Mouse (Mus musculus): ENCODE data around the gene Rhot2. TPM values are rescaled to one million over a fixed set of nuclear protein-coding genes. Genes with fewer than 3 reads are reported as not detected.
"Not testable (repeated sequence)": the region's sequence is repeated elsewhere in the genome, so short reads cannot be mapped to it uniquely, and the experiment has no call there.

Gene Rhot2
- polyA plus RNA-seq, 1 experiment from 2014 or later = 8.7 TPM

DNA sequence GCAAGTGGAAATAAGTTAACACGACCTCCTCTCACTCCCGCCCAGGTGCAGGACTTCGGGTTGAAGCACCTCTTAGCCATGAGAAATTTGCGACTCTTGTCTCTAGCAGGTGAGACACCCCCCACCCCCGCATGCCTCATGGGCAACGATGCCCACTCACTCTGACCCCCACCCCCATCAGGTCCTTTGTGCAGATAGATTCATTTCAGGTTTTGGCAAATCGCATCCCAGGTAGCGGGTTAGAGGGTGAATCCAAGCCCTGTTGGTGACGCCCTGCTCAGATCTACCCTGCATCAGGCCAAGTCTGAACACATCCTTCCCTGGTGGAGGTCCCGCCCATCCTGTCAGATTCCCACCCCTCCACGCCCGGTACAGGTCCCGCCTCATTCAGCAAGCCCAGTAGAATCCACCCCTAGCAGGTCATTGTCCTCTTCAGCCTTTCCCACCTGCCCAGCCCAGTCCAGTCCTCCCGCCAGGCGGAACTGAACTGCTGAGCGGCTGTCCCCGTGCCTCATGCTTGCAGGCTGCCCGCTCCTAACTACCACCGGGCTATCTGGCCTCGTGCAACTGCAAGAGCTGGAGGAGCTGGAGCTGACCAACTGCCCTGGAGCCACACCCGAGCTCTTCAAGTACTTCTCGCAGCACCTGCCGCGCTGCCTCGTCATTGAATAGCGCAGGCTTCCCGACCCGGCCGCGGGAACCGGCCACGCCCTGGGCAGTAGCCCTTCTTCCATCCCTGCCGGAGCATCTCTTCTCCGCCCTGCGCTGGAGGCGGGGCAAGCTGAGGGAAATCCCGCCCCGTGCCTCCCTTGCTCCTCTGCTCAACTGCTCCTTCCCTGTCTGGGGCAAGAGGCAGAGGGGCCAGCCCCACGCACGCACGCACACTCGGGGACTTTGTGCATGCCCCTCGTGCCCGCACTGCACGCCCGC is 25.5 kb downstream of the Rhot2 start:
- H3K36me3 ChIP-seq (ENCODE audit: control insufficient read depth, insufficient read depth, low read length) = no peaks in the 10 kb centered on the region
- H3K4me3 ChIP-seq (ENCODE audit: low read depth, low read length) = no peak overlapping the region
- H3K4me1 ChIP-seq (ENCODE audit: control insufficient read depth, insufficient read depth, low read length) = peaks cover 11% of the 10 kb centered on the region
- peak overlapping the region; percentile 31 for H3K4me2 ChIP-seq
- DNase-seq (ENCODE audit: low spot score, missing footprints) (no peak), ATAC-seq (ENCODE audit: low FRiP score) (no peak; the same call in 1 of the 2 replicates)
- WGBS = 8% methylated on average over 46 of the region's 46 CpGs
- H3K27ac ChIP-seq (ENCODE audit: low read depth, low read length) = no peak overlapping the region
- H3K9me3 ChIP-seq (ENCODE audit: control insufficient read depth, low read length) = no peaks in the 10 kb centered on the region
- H3K27me3 ChIP-seq (ENCODE audit: control insufficient read depth, insufficient read depth, low read length) = peaks cover 25% of the 10 kb centered on the region
- H3K9ac ChIP-seq (ENCODE audit: low read length) = peak overlapping the region; percentile 36; the same call in 1 of the 2 replicates

DNA sequence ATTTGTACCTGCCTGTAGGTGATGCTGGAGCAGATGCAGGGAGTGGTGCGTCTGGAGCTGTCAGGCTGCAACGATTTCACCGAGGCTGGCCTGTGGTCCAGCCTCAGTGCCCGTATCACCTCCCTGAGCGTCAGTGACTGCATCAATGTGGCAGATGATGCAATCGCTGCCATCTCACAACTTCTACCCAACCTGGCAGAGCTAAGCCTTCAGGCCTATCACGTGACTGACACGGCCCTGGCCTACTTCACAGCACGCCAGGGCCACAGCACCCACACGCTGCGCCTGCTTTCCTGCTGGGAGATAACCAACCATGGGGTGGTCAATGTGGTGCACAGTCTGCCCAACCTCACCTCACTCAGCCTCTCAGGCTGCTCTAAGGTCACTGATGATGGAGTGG is 27.0 kb downstream of the Rhot2 start:
- WGBS = 85% methylated on average over 11 of the region's 11 CpGs
- ATAC-seq (ENCODE audit: low FRiP score) (no peak), DNase-seq (ENCODE audit: low spot score, missing footprints) (no peak)
- Histone ChIP-seq H3K27ac (ENCODE audit: low read depth, low read length) (no peak overlapping the region), H3K4me2 (no peak overlapping the region), H3K4me3 (ENCODE audit: low read depth, low read length) (no peak overlapping the region), H3K9ac (ENCODE audit: low read length) (no peak overlapping the region), H3K9me3 (ENCODE audit: control insufficient read depth, low read length) (no peaks in the 10 kb centered on the region), H3K36me3 (ENCODE audit: control insufficient read depth, insufficient read depth, low read length) (no peaks in the 10 kb centered on the region), H3K27me3 (ENCODE audit: control insufficient read depth, insufficient read depth, low read length) (peaks cover 28% of the 10 kb centered on the region), H3K4me1 (ENCODE audit: control insufficient read depth, insufficient read depth, low read length) (peaks cover 7% of the 10 kb centered on the region)

DNA sequence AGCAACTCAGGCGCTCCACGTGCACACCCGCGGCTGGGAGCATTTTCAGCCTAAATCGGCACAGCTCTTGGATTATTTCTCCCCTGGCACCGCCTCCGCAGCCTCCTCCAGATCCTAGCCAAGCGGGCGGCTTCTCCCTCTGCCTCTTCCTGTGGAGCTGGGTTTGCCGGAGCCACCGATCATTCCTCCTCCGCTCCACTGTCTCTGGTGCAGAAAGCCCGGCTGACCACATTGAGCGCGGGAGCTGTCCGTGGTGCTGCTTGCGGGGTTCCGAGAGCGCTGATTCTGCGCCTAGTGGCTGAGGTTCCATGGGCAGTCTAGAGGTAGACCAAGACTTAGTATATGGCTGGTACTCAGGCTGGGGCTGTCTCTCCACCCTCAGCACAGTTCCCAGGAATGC is 31.2 kb downstream of the Rhot2 start:
- no peaks in the 10 kb centered on the region for H3K36me3 ChIP-seq (ENCODE audit: control insufficient read depth, insufficient read depth, low read length)
- peaks cover 11% of the 10 kb centered on the region for H3K27me3 ChIP-seq (ENCODE audit: control insufficient read depth, insufficient read depth, low read length)
- H3K9ac ChIP-seq (ENCODE audit: low read length) = no peak overlapping the region
- WGBS = 3% methylated on average over 20 of the region's 20 CpGs
- H3K4me3 ChIP-seq (ENCODE audit: low read depth, low read length) = no peak overlapping the region
- H3K27ac ChIP-seq (ENCODE audit: low read depth, low read length) = no peak overlapping the region
- no peak for ATAC-seq (ENCODE audit: low FRiP score)
- no peak overlapping the region for H3K4me2 ChIP-seq
- H3K9me3 ChIP-seq (ENCODE audit: control insufficient read depth, low read length) = no peaks in the 10 kb centered on the region
- peak; percentile 98 for DNase-seq (ENCODE audit: low spot score, missing footprints)
- peaks cover 15% of the 10 kb centered on the region for H3K4me1 ChIP-seq (ENCODE audit: control insufficient read depth, insufficient read depth, low read length)

DNA sequence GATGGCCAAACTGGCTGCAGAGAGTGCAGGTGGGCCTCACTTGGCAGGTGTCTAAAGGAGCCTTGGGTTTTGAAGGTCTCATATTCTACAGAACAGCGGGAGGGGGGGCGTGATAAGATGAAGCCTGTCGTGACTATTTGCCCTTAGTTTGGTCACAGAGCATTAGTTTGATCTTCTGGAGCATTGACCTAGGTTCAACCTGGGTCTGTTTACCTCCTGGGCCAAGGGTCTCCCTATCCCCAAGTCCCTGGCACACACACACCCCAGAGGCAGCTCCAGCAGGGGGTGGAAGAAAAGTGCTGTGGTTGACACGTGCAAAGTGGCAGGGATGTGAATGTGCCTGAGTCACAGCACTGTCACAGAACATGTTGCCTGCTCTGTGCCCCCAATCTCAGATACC is 33.8 kb downstream of the Rhot2 start:
- DNase-seq (ENCODE audit: low spot score, missing footprints) (no peak), ATAC-seq (ENCODE audit: low FRiP score) (no peak)
- Histone ChIP-seq H3K9me3 (ENCODE audit: control insufficient read depth, low read length) (no peaks in the 10 kb centered on the region), H3K27me3 (ENCODE audit: control insufficient read depth, insufficient read depth, low read length) (peaks cover 2% of the 10 kb centered on the region; the same call in 1 of the 2 replicates), H3K9ac (ENCODE audit: low read length) (no peak overlapping the region), H3K4me3 (ENCODE audit: low read depth, low read length) (no peak overlapping the region), H3K4me1 (ENCODE audit: control insufficient read depth, insufficient read depth, low read length) (peaks cover 18% of the 10 kb centered on the region), H3K4me2 (no peak overlapping the region), H3K36me3 (ENCODE audit: control insufficient read depth, insufficient read depth, low read length) (no peaks in the 10 kb centered on the region), H3K27ac (ENCODE audit: low read depth, low read length) (no peak overlapping the region)
- 83% methylated on average over 4 of the region's 4 CpGs for WGBS

DNA sequence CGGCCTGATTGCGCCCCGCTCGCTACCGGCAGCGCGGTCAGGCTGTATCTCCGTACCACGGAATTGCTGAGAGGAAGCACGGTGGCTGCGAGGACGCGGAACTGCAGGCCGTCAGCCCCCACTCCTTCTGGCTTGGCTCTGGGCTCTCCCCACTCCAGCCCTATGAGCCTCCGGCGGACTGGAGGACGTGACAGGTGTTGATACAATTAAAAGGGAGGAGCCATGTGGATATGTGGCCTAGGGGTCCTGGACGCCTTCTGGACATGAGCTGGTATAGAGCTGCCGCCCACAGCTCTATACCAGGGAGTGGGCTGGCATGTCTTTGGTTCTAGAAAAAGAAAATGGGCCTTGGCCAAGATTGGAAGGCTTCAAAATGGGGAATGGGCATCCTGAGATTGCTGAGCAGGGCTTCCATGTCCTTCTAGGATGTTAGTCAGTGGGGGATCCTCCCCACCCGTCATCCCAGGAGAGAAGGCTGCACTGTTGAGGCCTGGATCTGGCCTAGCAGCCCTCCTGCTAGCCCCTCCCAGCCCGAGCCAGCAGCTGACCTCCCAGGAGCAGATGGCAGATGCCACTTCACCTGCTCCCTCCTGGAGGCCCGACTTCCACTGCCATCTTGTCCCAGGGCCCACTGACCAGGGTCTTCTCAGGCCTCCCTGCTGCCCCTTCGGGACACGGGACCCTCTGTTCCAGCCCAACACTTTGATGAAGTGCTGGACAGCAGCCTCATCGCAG is 34.9 kb downstream of the Rhot2 start:
- H3K27ac ChIP-seq (ENCODE audit: low read depth, low read length) = peak overlapping the region; percentile 90
- peak; percentile 79 for ATAC-seq (ENCODE audit: low FRiP score)
- H3K27me3 ChIP-seq (ENCODE audit: control insufficient read depth, insufficient read depth, low read length) = peaks cover 2% of the 10 kb centered on the region; the same call in 1 of the 2 replicates
- no peaks in the 10 kb centered on the region for H3K36me3 ChIP-seq (ENCODE audit: control insufficient read depth, insufficient read depth, low read length)
- DNase-seq (ENCODE audit: low spot score, missing footprints) = peak; percentile 95
- peak overlapping the region; percentile 89 for H3K9ac ChIP-seq (ENCODE audit: low read length)
- peak overlapping the region; percentile 80 for H3K4me2 ChIP-seq
- H3K4me1 ChIP-seq (ENCODE audit: control insufficient read depth, insufficient read depth, low read length) = peaks cover 18% of the 10 kb centered on the region
- H3K4me3 ChIP-seq (ENCODE audit: low read depth, low read length) = peak overlapping the region; percentile 83
- 8% methylated on average over 25 of the region's 25 CpGs for WGBS
- H3K9me3 ChIP-seq (ENCODE audit: control insufficient read depth, low read length) = no peaks in the 10 kb centered on the region

DNA sequence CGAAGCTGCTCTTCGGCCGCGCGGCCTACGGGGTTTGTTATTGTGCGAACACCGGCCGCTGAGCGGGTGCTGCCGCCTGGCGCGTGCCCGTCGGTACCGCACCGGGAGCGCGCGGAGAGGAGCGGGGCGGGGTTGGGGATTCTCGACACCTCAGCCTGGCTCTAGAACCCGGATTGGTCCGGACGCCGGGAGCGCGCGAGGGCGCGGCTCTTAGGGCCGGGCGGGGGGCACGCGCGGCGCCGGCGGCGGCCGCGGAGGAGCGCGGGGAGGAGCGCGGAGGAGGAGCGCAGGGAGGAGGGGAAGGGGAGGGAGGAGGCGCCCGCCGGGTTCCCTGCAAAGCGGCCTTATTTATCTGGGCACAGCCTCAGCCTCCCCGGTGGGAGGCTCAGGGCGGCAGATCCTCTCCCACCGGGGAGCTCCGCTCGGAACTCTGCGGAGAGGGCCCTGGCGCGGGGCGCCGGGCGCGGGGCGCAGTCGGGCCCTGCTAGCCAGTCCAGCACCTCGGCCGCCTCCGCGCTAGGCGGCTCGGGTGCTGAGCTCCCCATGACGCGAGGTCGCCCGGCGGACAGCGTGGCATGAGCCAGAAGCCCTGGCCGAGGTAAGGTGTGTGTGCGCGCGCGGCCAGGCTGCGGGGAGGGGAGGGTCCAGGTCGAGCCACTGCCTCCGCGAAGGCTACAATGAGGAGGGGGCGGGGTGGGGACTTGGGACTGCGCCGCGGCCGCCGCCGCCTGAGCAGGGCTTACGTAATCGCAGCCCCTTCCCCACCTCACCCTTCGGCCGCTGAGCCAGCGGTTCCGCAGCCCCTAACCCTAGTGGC is 35.7 kb downstream of the Rhot2 start, which contains the start of gene Fbxl16:
Fbxl16 (plus strand) TSS at position 297 of the 817 bp plus-strand sequence.
- Histone ChIP-seq H3K36me3 (ENCODE audit: control insufficient read depth, insufficient read depth, low read length) (no peaks in the 10 kb centered on the region), H3K9ac (ENCODE audit: low read length) (peak within 1 kb of the TSS; percentile 89), H3K27ac (ENCODE audit: low read depth, low read length) (peak within 1 kb of the TSS; percentile 90), H3K4me1 (ENCODE audit: control insufficient read depth, insufficient read depth, low read length) (peaks cover 19% of the 10 kb centered on the region), H3K27me3 (ENCODE audit: control insufficient read depth, insufficient read depth, low read length) (peaks cover 2% of the 10 kb centered on the region; the same call in 1 of the 2 replicates), H3K4me3 (ENCODE audit: low read depth, low read length) (peak within 1 kb of the TSS; percentile 83), H3K4me2 (peak within 1 kb of the TSS; percentile 80), H3K9me3 (ENCODE audit: control insufficient read depth, low read length) (no peaks in the 10 kb centered on the region)
- under 1% methylated on average over 93 of the region's 100 CpGs for WGBS
- DNase-seq (ENCODE audit: low spot score, missing footprints) (peak; percentile 99), ATAC-seq (ENCODE audit: low FRiP score) (peak; percentile 79)

DNA sequence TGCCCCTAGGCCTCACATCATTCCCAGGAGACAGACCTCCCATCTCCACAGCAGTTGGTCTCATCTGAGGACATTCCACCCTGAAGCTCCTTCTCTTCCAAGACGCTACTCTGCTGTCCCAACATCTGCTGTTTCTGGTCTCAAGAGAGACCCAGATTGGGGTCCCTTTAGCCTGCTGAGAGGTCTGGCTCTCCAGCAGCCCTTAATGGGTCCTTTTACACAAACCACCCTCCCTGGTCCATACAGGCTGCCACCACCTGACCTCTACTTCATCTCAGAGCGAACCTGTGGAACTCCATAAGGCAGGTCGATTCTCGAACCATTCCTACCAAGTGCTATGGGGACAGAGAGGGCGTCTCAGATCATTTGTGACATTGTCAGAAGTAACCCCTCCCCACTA is 36.6 kb downstream of the Rhot2 start:
- peaks cover 2% of the 10 kb centered on the region; the same call in 1 of the 2 replicates for H3K27me3 ChIP-seq (ENCODE audit: control insufficient read depth, insufficient read depth, low read length)
- peak overlapping the region; percentile 89; the same call in 1 of the 2 replicates for H3K9ac ChIP-seq (ENCODE audit: low read length)
- H3K4me1 ChIP-seq (ENCODE audit: control insufficient read depth, insufficient read depth, low read length) = peaks cover 29% of the 10 kb centered on the region
- ATAC-seq (ENCODE audit: low FRiP score) = no peak
- DNase-seq (ENCODE audit: low spot score, missing footprints) = no peak
- H3K36me3 ChIP-seq (ENCODE audit: control insufficient read depth, insufficient read depth, low read length) = no peaks in the 10 kb centered on the region
- peak overlapping the region; percentile 80 for H3K4me2 ChIP-seq
- no peaks in the 10 kb centered on the region for H3K9me3 ChIP-seq (ENCODE audit: control insufficient read depth, low read length)
- H3K4me3 ChIP-seq (ENCODE audit: low read depth, low read length) = peak overlapping the region; percentile 83; the same call in 1 of the 2 replicates
- H3K27ac ChIP-seq (ENCODE audit: low read depth, low read length) = peak overlapping the region; percentile 90
- 32% methylated on average over 5 of the region's 5 CpGs for WGBS

DNA sequence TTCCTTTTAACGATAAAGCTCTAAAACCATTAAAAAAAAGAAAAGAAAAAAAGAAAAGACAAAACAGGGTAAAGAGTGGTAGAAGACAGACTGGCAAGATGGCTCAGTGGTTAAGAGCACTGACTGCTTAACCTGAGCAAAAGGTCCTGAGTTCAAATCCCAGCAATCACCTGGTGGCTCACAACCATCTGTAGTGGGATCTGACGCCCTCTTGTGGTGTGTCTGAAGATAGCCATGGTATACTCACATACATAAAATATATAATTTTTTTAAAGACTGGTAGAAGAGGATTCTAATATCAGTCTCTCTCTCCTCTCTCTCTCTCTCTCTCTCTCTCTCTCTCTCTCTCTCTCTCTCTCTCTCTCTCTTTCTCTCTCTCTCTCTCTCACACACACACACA is 37.2 kb downstream of the Rhot2 start:
- peaks cover 33% of the 10 kb centered on the region for H3K4me1 ChIP-seq (ENCODE audit: control insufficient read depth, insufficient read depth, low read length)
- ATAC-seq (ENCODE audit: low FRiP score); H3K4me3 ChIP-seq (ENCODE audit: low read depth, low read length); H3K36me3 ChIP-seq (ENCODE audit: control insufficient read depth, insufficient read depth, low read length); H3K9ac ChIP-seq (ENCODE audit: low read length); H3K9me3 ChIP-seq (ENCODE audit: control insufficient read depth, low read length); H3K27ac ChIP-seq (ENCODE audit: low read depth, low read length); DNase-seq (ENCODE audit: low spot score, missing footprints); H3K27me3 ChIP-seq (ENCODE audit: control insufficient read depth, insufficient read depth, low read length); H3K4me2 ChIP-seq: not testable (repeated sequence)
- 52% methylated on average over 2 of the region's 2 CpGs for WGBS

Measured in midbrain, embryonic 11.5 days (tissue).